Mouse (Mus musculus) E14TG2a.4 (cell line): ENCODE data around the gene Ralb.

Source experiments
- CTCF ChIP-seq: conservative IDR thresholded peaks from 2 replicates; pipeline ENCODE4 v1.5.1; 2014; ENCODE audit warnings: low read length
- NANOG ChIP-seq: IDR thresholded peaks from 2 replicates; pipeline ENCODE4 v1.6.1; 2014; ENCODE audit warnings: borderline replicate concordance, low read length, mixed read lengths

DNA sequence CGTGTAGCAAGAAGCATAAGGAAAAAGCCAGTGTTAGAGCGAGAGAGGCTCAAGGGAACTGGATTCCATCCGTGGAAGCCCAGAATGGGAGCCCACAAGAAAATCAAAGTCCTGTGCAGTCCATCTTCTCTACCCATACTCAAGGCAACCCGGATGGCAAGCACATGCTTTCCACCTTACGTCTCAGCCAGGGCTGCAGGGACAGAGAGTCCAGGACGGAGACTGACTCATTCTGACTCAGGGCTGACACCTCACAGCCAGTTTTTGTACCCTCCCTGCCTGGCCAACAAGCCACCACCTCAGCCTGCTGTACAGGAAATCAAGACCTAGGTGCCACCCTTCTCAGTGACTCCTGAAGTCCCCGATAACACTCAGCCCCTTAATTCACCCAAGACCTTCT is 4.9 kb upstream of the Ralb start:
- no peak for TF ChIP-seq CTCF
- no peak for TF ChIP-seq NANOG
